Comparison of ENCODE assay signal across 12 mouse cellular contexts in the genomic region with DNA sequence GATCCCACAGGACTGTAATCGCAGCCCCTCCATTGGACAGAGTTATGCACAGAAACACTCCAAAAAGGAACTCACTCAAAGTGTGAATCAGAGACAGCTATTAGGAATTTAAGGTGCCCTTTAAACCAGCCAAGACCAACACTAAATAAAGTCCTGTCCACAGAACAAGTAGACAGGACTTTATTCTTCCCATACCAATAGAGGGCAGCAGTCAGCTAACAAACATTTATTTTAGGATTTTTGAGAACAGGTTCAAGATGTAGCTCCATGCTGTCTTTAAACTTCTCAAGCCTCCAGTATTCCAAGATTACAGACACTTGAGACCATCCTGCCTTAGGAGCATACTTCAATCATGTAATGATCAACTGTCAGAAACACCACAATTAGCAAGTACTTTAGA. TPM values are rescaled to one million over a fixed set of nuclear protein-coding genes. Genes with fewer than 3 reads are reported as not detected.
DNase-seq lines count a peak whose midpoint lies in the region; ATAC-seq and TF ChIP-seq lines count a peak whose summit lies in the region.
"Had no signal": no experiment of that assay in that cellular context is flagged by ENCODE, and none has a peak within 500 bp of the region (broad histone marks: within the 10 kb centered on the region; RNA-seq: fewer than 3 reads in every experiment).

No protein-coding gene starts in this region.

- DNase-seq in gastrocnemius, adult 18-20 months (ENCODE audit: low spot score), result peak; percentile 9
- no peak for DNase-seq in gastrocnemius, postnatal 14 days
- no peak for DNase-seq in left cerebral cortex, adult 2 months (ENCODE audit: extremely low spot score in 1 of 2, low spot score in 2 of 2)
- DNase-seq in left cerebral cortex, adult 8-10 months (ENCODE audit: low spot score in 2 of 2), result no peak
- peak; percentile 54 for DNase-seq in ES-CJ7 (ENCODE audit: low read depth, low spot score)
- peak; percentile 8 for DNase-seq in lung, postnatal 14 days
- no peak for DNase-seq in cerebellum, adult 11 months
- DNase-seq: gastrocnemius, postnatal 10 days; right cerebral cortex, postnatal 4 days; thymus, adult 2 months had no signal

- no peak overlapping the region for H3K4me3 ChIP-seq in left cerebral cortex, adult 2 months
- H3K4me3 ChIP-seq: embryonic facial prominence, embryonic 13.5 days had no signal

- H3K27ac ChIP-seq in left cerebral cortex, adult 2 months, result no peak overlapping the region
- H3K27ac ChIP-seq: embryonic facial prominence, embryonic 13.5 days had no signal

- peak; percentile 68 for TF ChIP-seq CTCF in left cerebral cortex, adult 2 months (IDR thresholded peaks at IDR 0.05)

- intact Hi-C loops in gastrocnemius, postnatal 14 days (cut with DNase I; ENCODE audit: low total_unique reads), result no loop called here
- intact Hi-C loops in left cerebral cortex, adult 2 months (cut with DNase I), result no loop called here

- ATAC-seq in cerebellum, adult (ENCODE audit: insufficient number of reproducible peaks, low FRiP score, low TSS enrichment), result no peak

RNA-seq across cellular contexts. Expression of a gene that starts 4.9 kb away (rescaled TPM):
- under 1 TPM; 0.21 to 0.40 TPM for total RNA-seq in gastrocnemius, adult 18-20 months (2021)
- 1 to 10 TPM; 2.1 to 2.7 TPM for total RNA-seq in gastrocnemius, postnatal 14 days (2021)
- 1 to 10 TPM; 1.3 to 1.7 TPM for total RNA-seq in left cerebral cortex, adult 2 months (2021)
- 1 to 10 TPM; 1.1 to 2.3 (median 1.4) TPM for total RNA-seq in left cerebral cortex, adult 8-10 months (2022)

RNA-seq across cellular contexts. Expression of a gene that starts 23.2 kb away (rescaled TPM):
- 1 to 10 TPM; 3.8 TPM for total RNA-seq in gastrocnemius, adult 18-20 months (2021)
- 1 to 10 TPM; 5.2 to 5.6 TPM for total RNA-seq in gastrocnemius, postnatal 14 days (2021)
- 10 to 100 TPM in 1 of 2 experiments, 1 to 10 TPM in 1; 8.2 to 10.0 TPM for total RNA-seq in left cerebral cortex, adult 2 months (2021)
- 10 to 100 TPM in 1 of 4 experiments, 1 to 10 TPM in 3; 8.8 to 10.3 (median 9.5) TPM for total RNA-seq in left cerebral cortex, adult 8-10 months (2022)

Comparison
In these comparisons a context has a peak if more than half of its experiments do, and no peak if none do; other contexts are left out.
1. DNase-seq: peak in gastrocnemius, adult 18-20 months (single experiment), ES-CJ7 (single experiment) and lung, postnatal 14 days (single experiment); none in gastrocnemius, postnatal 14 days (single experiment), left cerebral cortex, adult 2 months (0 of 2), left cerebral cortex, adult 8-10 months (0 of 2) and cerebellum, adult 11 months (single experiment).